Mouse (Mus musculus) stomach, postnatal 0 days (tissue): ENCODE measurements around the gene Plg. TPM values are rescaled to one million over a fixed set of nuclear protein-coding genes. Genes with fewer than 3 reads are reported as not detected.

ENCODE experiments used
- ATAC-seq: fragments of 200-750 bp; cut with Nextera tagmentation; 2 replicates; pipeline ENCODE4 v1.8.0; 2017; ENCODE audit not compliant: low FRiP score, low TSS enrichment
- DNase-seq: peaks from one replicate; pipeline ENCODE4 v3.0.0-alpha.2; 2016; ENCODE audit warnings: low spot score
- H3K27ac ChIP-seq: fragments of 300-500 bp; sonication (generic); replicated peaks from 2 replicates; pipeline ENCODE4 v1.5.1; 2014; ENCODE audit warnings: mild to moderate bottlenecking, control low read depth
- H3K27me3 ChIP-seq: fragments of 300-500 bp; sonication (generic); 2 replicates; pipeline ENCODE4 v1.6.1; 2014; ENCODE audit warnings: low read length; ENCODE audit not compliant: control insufficient read depth, insufficient read depth
- H3K36me3 ChIP-seq: fragments of 300-500 bp; sonication (generic); 2 replicates; pipeline ENCODE4 v1.6.1; 2014; ENCODE audit warnings: low read length, mixed read lengths; ENCODE audit not compliant: control insufficient read depth, insufficient read depth
- H3K4me1 ChIP-seq: fragments of 300-500 bp; sonication (generic); replicated peaks from 2 replicates; pipeline ENCODE4 v1.6.1; 2014; ENCODE audit warnings: antibody characterized with exemption; ENCODE audit not compliant: control insufficient read depth, insufficient read depth
- H3K4me2 ChIP-seq: fragments of 300-500 bp; sonication (generic); replicated peaks from 2 replicates; pipeline ENCODE4 v1.6.1; 2014; ENCODE audit warnings: low read depth, mild to moderate bottlenecking, control low read depth, moderate library complexity
- H3K4me3 ChIP-seq: fragments of 300-500 bp; sonication (generic); 2 replicates; pipeline ENCODE4 v1.5.1; 2014; ENCODE audit warnings: low read depth, low read length, control low read depth
- H3K9ac ChIP-seq: fragments of 300-500 bp; sonication (generic); 2 replicates; pipeline ENCODE4 v1.6.1; 2014; ENCODE audit warnings: mild to moderate bottlenecking, low read length, control low read depth, mixed read lengths
- H3K9me3 ChIP-seq: fragments of 300-500 bp; sonication (generic); 2 replicates; pipeline ENCODE4 v1.6.1; 2016; ENCODE audit warnings: low read length; ENCODE audit not compliant: control insufficient read depth
- CTCF ChIP-seq: IDR thresholded peaks from 2 replicates; pipeline ENCODE4 v1.5.1; 2016; ENCODE audit warnings: antibody characterized with exemption, low read depth, mild to moderate bottlenecking, moderate library complexity
- EP300 ChIP-seq: optimal IDR thresholded peaks from 2 replicates; pipeline ENCODE3; 2016; ENCODE audit warnings: antibody characterized with exemption
- WGBS: fragments of 180-500 bp; shearing (Covaris S2); extraction: QIAGEN DNeasy Blood & Tissue Kit; methylation state at CpG from one replicate; pipeline ENCODE4 v1.1.7; 2014; 5-methylcytosine and 5-hydroxymethylcytosine counted together
- polyA plus RNA-seq: library from polyadenylated mRNA; unstranded; fragments of >200 nt; fragmentation: Nextera tagmentation; extraction: Ambion mirVana; gene quantifications from 2 replicates; pipeline ENCODE4 v1.2.1, GENCODE M21; 2015

The Plg gene
- polyA plus RNA-seq, 1 experiment from 2014 or later: 0.95 TPM

GRCm38 (mm10) chr17:12367373-12367930, 11.0 kb upstream of the Plg start:
- H3K27me3 ChIP-seq: no peaks in the 10 kb centered on the region
- DNase-seq (peak; percentile 77), ATAC-seq (peak; percentile 55)
- no peak overlapping the region for H3K4me2 ChIP-seq
- no peak overlapping the region for H3K4me3 ChIP-seq
- no peaks in the 10 kb centered on the region for H3K9me3 ChIP-seq
- WGBS: 36% methylated on average over 5 of the region's 5 CpGs
- TF ChIP-seq CTCF (peak; percentile 83), EP300 (no peak)
- no peaks in the 10 kb centered on the region; the same call in 1 of the 2 replicates for H3K4me1 ChIP-seq
- H3K27ac ChIP-seq: no peak overlapping the region
- H3K9ac ChIP-seq: no peak overlapping the region
- no peaks in the 10 kb centered on the region for H3K36me3 ChIP-seq

DNA sequence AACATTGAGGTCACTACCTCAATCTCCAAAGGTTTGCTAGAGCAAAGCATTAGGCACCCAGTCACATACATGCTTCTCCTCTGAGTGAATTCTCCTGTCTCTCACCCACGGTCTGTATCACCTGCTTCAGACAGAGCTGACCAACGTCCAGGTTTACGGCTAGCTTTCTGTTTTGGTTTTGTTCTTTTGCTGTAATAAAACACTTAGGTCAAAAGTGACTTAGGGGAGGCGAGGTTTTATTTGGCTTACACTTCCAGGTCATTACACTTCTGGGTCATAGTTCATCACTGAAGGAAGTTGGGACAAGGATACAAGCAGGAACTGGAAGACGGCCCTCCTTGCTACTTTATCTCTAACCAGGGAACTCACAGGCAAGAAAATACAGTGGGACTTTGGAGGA, 9.0 kb upstream of the Plg start:
- H3K4me2 ChIP-seq: no peak overlapping the region
- WGBS: 59% methylated on average over 5 of the region's 5 CpGs

GRCm38 (mm10) chr17:12370289-12370688, 8.1 kb upstream of the Plg start:
- Histone ChIP-seq H3K9me3 (no peaks in the 10 kb centered on the region), H3K4me3 (no peak overlapping the region), H3K27ac (no peak overlapping the region), H3K4me1 (no peaks in the 10 kb centered on the region; the same call in 1 of the 2 replicates), H3K36me3 (no peaks in the 10 kb centered on the region), H3K4me2 (no peak overlapping the region), H3K27me3 (no peaks in the 10 kb centered on the region), H3K9ac (no peak overlapping the region)
- TF ChIP-seq EP300 (no peak), CTCF (no peak)
- DNase-seq (no peak), ATAC-seq (peak; percentile 73)
- 62% methylated on average over 4 of the region's 4 CpGs for WGBS

More for the DNA sequence above, 9.0 kb upstream of the Plg start:
- no peak overlapping the region for H3K9ac ChIP-seq
- H3K27ac ChIP-seq: no peak overlapping the region
- no peak for TF ChIP-seq EP300
- TF ChIP-seq CTCF: no peak
- no peaks in the 10 kb centered on the region for H3K36me3 ChIP-seq
- ATAC-seq: no peak
- no peaks in the 10 kb centered on the region for H3K27me3 ChIP-seq
- no peak overlapping the region for H3K4me3 ChIP-seq
- no peaks in the 10 kb centered on the region; the same call in 1 of the 2 replicates for H3K4me1 ChIP-seq
- H3K9me3 ChIP-seq: no peaks in the 10 kb centered on the region
- no peak for DNase-seq

- H3K9ac ChIP-seq: no peak overlapping the region
- WGBS: 27% methylated on average over 10 of the region's 10 CpGs
- no peaks in the 10 kb centered on the region for H3K36me3 ChIP-seq
- no peak overlapping the region for H3K4me3 ChIP-seq
- no peaks in the 10 kb centered on the region for H3K9me3 ChIP-seq
- peak overlapping the region; percentile 40 for H3K4me2 ChIP-seq
- H3K4me1 ChIP-seq: no peaks in the 10 kb centered on the region; the same call in 1 of the 2 replicates
- H3K27ac ChIP-seq: no peak overlapping the region
- TF ChIP-seq CTCF (peak; percentile 69), EP300 (no peak)
- ATAC-seq (0 out of 2 replicates have a peak, but pooled peaks have one; percentile 2), DNase-seq (peak; percentile 51)
- H3K27me3 ChIP-seq: no peaks in the 10 kb centered on the region
Measured at GRCm38 (mm10) chr17:12371310-12371925, 7.0 kb upstream of the Plg start.

DNA sequence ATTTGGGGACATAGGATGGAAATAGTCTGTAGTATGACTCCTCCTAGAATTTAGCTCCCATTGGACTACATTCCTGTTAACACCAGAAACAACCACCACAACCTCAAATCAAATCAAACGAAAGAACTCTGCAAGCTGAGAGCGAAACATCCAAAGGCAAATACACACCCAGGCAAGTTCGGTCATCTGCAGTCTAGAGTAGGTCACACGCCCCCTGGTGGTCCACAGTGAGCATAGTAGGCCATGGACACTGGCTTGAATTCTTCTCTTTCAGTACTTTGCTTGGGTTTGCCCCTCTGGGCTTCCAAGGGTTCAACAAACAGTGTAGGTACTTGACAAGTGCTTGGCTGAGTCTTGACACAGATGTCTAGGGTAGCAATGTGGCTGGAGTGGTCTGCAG, 6.4 kb upstream of the Plg start:
- no peak overlapping the region for H3K9ac ChIP-seq
- no peak overlapping the region for H3K4me3 ChIP-seq
- H3K27ac ChIP-seq: no peak overlapping the region
- H3K4me1 ChIP-seq: no peaks in the 10 kb centered on the region; the same call in 1 of the 2 replicates
- H3K36me3 ChIP-seq: no peaks in the 10 kb centered on the region
- H3K4me2 ChIP-seq: peak overlapping the region; percentile 40
- DNase-seq (peak; percentile 79), ATAC-seq (peak; percentile 55)
- H3K9me3 ChIP-seq: no peaks in the 10 kb centered on the region
- H3K27me3 ChIP-seq: no peaks in the 10 kb centered on the region
- 14% methylated on average over 4 of the region's 4 CpGs for WGBS
- peak; percentile 92 for TF ChIP-seq CTCF
- no peak for TF ChIP-seq EP300

- no peaks in the 10 kb centered on the region for H3K27me3 ChIP-seq
- H3K4me3 ChIP-seq: no peak overlapping the region
- DNase-seq: no peak
- H3K4me1 ChIP-seq: no peaks in the 10 kb centered on the region; the same call in 1 of the 2 replicates
- H3K9me3 ChIP-seq: no peaks in the 10 kb centered on the region
- H3K9ac ChIP-seq: no peak overlapping the region
- no peak for ATAC-seq
- H3K36me3 ChIP-seq: no peaks in the 10 kb centered on the region
- 56% methylated on average over 3 of the region's 3 CpGs for WGBS
- TF ChIP-seq CTCF (no peak), EP300 (no peak)
- no peak overlapping the region for H3K27ac ChIP-seq
- H3K4me2 ChIP-seq: no peak overlapping the region
Measured at GRCm38 (mm10) chr17:12373601-12374144, 4.7 kb upstream of the Plg start.
